Mouse (Mus musculus): ENCODE results near the gene Hsdl1. TPM values are rescaled to one million over a fixed set of nuclear protein-coding genes. Genes with fewer than 3 reads are reported as not detected.

Hsdl1 gene
- polyA plus RNA-seq, 1 experiment, result 11.0 TPM

GRCm38 (mm10) chr8:119591456-119591855 is 16.5 kb upstream of the Hsdl1 start:
- Histone ChIP-seq H3K27me3 (ENCODE audit: control insufficient read depth, insufficient read depth, insufficient read length) (peaks cover 6% of the 10 kb centered on the region), H3K79me3 (ENCODE audit: low read depth) (no peaks in the 10 kb centered on the region), H3K4me3 (ENCODE audit: insufficient read depth, poor library complexity, severe bottlenecking) (no peak overlapping the region), H3K79me2 (ENCODE audit: control insufficient read depth, insufficient read depth) (no peaks in the 10 kb centered on the region), H3K36me3 (ENCODE audit: control insufficient read depth, insufficient read depth) (no peaks in the 10 kb centered on the region), H3ac (ENCODE audit: control insufficient read depth, insufficient read length, low read depth) (no peak overlapping the region)
- no peak for TF ChIP-seq MAX (IDR thresholded peaks at IDR 0.05)
- TF ChIP-seq MYOG (IDR thresholded peaks at IDR 0.05; ENCODE audit: control insufficient read depth, extremely low read depth, insufficient read length), result no peak
- no peak for TF ChIP-seq FOSL1 (IDR thresholded peaks at IDR 0.05; ENCODE audit: insufficient read depth, low read length, poor library complexity, severe bottlenecking)
- TF ChIP-seq CEBPB (IDR thresholded peaks at IDR 0.05; ENCODE audit: low read depth), result no peak
- TF ChIP-seq MYOD1 (IDR thresholded peaks at IDR 0.05; ENCODE audit: control insufficient read depth, insufficient read length, low read depth), result no peak
- TF ChIP-seq USF1 (IDR thresholded peaks at IDR 0.05; ENCODE audit: low read depth), result no peak
- TF ChIP-seq CTCF (IDR thresholded peaks at IDR 0.05; ENCODE audit: control insufficient read depth, insufficient read depth, insufficient read length), result no peak

GRCm38 (mm10) chr8:119590348-119590747 is 15.4 kb upstream of the Hsdl1 start:
- Histone ChIP-seq H3K27me3 (ENCODE audit: control insufficient read depth, insufficient read depth, insufficient read length) (peaks cover 6% of the 10 kb centered on the region), H3K79me3 (ENCODE audit: low read depth) (no peaks in the 10 kb centered on the region), H3ac (ENCODE audit: control insufficient read depth, insufficient read length, low read depth) (no peak overlapping the region), H3K79me2 (ENCODE audit: control insufficient read depth, insufficient read depth) (no peaks in the 10 kb centered on the region), H3K36me3 (ENCODE audit: control insufficient read depth, insufficient read depth) (no peaks in the 10 kb centered on the region), H3K4me3 (ENCODE audit: insufficient read depth, poor library complexity, severe bottlenecking) (no peak overlapping the region)
- no peak for TF ChIP-seq CTCF (IDR thresholded peaks at IDR 0.05; ENCODE audit: control insufficient read depth, insufficient read depth, insufficient read length)
- no peak for TF ChIP-seq CEBPB (IDR thresholded peaks at IDR 0.05; ENCODE audit: low read depth)
- no peak for TF ChIP-seq MYOD1 (IDR thresholded peaks at IDR 0.05; ENCODE audit: control insufficient read depth, insufficient read length, low read depth)
- TF ChIP-seq USF1 (IDR thresholded peaks at IDR 0.05; ENCODE audit: low read depth), result no peak
- no peak for TF ChIP-seq FOSL1 (IDR thresholded peaks at IDR 0.05; ENCODE audit: insufficient read depth, low read length, poor library complexity, severe bottlenecking)
- TF ChIP-seq MYOG (IDR thresholded peaks at IDR 0.05; ENCODE audit: control insufficient read depth, extremely low read depth, insufficient read length), result no peak
- no peak for TF ChIP-seq MAX (IDR thresholded peaks at IDR 0.05)

GRCm38 (mm10) chr8:119588844-119589243 is 13.9 kb upstream of the Hsdl1 start:
- no peaks in the 10 kb centered on the region for H3K36me3 ChIP-seq (ENCODE audit: control insufficient read depth, insufficient read depth)
- TF ChIP-seq CEBPB (IDR thresholded peaks at IDR 0.05; ENCODE audit: low read depth) (no peak), CTCF (IDR thresholded peaks at IDR 0.05; ENCODE audit: control insufficient read depth, insufficient read depth, insufficient read length) (no peak), MYOD1 (IDR thresholded peaks at IDR 0.05; ENCODE audit: control insufficient read depth, insufficient read length, low read depth) (no peak), USF1 (IDR thresholded peaks at IDR 0.05; ENCODE audit: low read depth) (no peak), FOSL1 (IDR thresholded peaks at IDR 0.05; ENCODE audit: insufficient read depth, low read length, poor library complexity, severe bottlenecking) (no peak), MYOG (IDR thresholded peaks at IDR 0.05; ENCODE audit: control insufficient read depth, extremely low read depth, insufficient read length) (no peak), MAX (IDR thresholded peaks at IDR 0.05) (no peak)
- H3K4me3 ChIP-seq (ENCODE audit: insufficient read depth, poor library complexity, severe bottlenecking), result no peak overlapping the region
- no peak overlapping the region for H3ac ChIP-seq (ENCODE audit: control insufficient read depth, insufficient read length, low read depth)
- peaks cover 6% of the 10 kb centered on the region for H3K27me3 ChIP-seq (ENCODE audit: control insufficient read depth, insufficient read depth, insufficient read length)
- H3K79me3 ChIP-seq (ENCODE audit: low read depth), result no peaks in the 10 kb centered on the region
- no peaks in the 10 kb centered on the region for H3K79me2 ChIP-seq (ENCODE audit: control insufficient read depth, insufficient read depth)

GRCm38 (mm10) chr8:119588321-119588720 is 13.3 kb upstream of the Hsdl1 start:
- H3K27me3 ChIP-seq (ENCODE audit: control insufficient read depth, insufficient read depth, insufficient read length), result peaks cover 6% of the 10 kb centered on the region
- H3ac ChIP-seq (ENCODE audit: control insufficient read depth, insufficient read length, low read depth), result no peak overlapping the region
- no peaks in the 10 kb centered on the region for H3K36me3 ChIP-seq (ENCODE audit: control insufficient read depth, insufficient read depth)
- H3K4me3 ChIP-seq (ENCODE audit: insufficient read depth, poor library complexity, severe bottlenecking), result no peak overlapping the region
- no peaks in the 10 kb centered on the region for H3K79me3 ChIP-seq (ENCODE audit: low read depth)
- no peaks in the 10 kb centered on the region for H3K79me2 ChIP-seq (ENCODE audit: control insufficient read depth, insufficient read depth)
- TF ChIP-seq CTCF (IDR thresholded peaks at IDR 0.05; ENCODE audit: control insufficient read depth, insufficient read depth, insufficient read length), result no peak
- no peak for TF ChIP-seq MYOG (IDR thresholded peaks at IDR 0.05; ENCODE audit: control insufficient read depth, extremely low read depth, insufficient read length)
- no peak for TF ChIP-seq USF1 (IDR thresholded peaks at IDR 0.05; ENCODE audit: low read depth)
- no peak for TF ChIP-seq CEBPB (IDR thresholded peaks at IDR 0.05; ENCODE audit: low read depth)
- TF ChIP-seq FOSL1 (IDR thresholded peaks at IDR 0.05; ENCODE audit: insufficient read depth, low read length, poor library complexity, severe bottlenecking), result no peak
- no peak for TF ChIP-seq MAX (IDR thresholded peaks at IDR 0.05)
- no peak for TF ChIP-seq MYOD1 (IDR thresholded peaks at IDR 0.05; ENCODE audit: control insufficient read depth, insufficient read length, low read depth)

GRCm38 (mm10) chr8:119585901-119586300 is 10.9 kb upstream of the Hsdl1 start:
- Histone ChIP-seq H3K27me3 (ENCODE audit: control insufficient read depth, insufficient read depth, insufficient read length) (peaks cover 23% of the 10 kb centered on the region), H3K36me3 (ENCODE audit: control insufficient read depth, insufficient read depth) (no peaks in the 10 kb centered on the region), H3K79me3 (ENCODE audit: low read depth) (no peaks in the 10 kb centered on the region), H3K79me2 (ENCODE audit: control insufficient read depth, insufficient read depth) (no peaks in the 10 kb centered on the region), H3K4me3 (ENCODE audit: insufficient read depth, poor library complexity, severe bottlenecking) (no peak overlapping the region), H3ac (ENCODE audit: control insufficient read depth, insufficient read length, low read depth) (no peak overlapping the region)
- TF ChIP-seq CTCF (IDR thresholded peaks at IDR 0.05; ENCODE audit: control insufficient read depth, insufficient read depth, insufficient read length), result no peak
- no peak for TF ChIP-seq MAX (IDR thresholded peaks at IDR 0.05)
- TF ChIP-seq USF1 (IDR thresholded peaks at IDR 0.05; ENCODE audit: low read depth), result no peak
- no peak for TF ChIP-seq MYOG (IDR thresholded peaks at IDR 0.05; ENCODE audit: control insufficient read depth, extremely low read depth, insufficient read length)
- TF ChIP-seq FOSL1 (IDR thresholded peaks at IDR 0.05; ENCODE audit: insufficient read depth, low read length, poor library complexity, severe bottlenecking), result no peak
- no peak for TF ChIP-seq MYOD1 (IDR thresholded peaks at IDR 0.05; ENCODE audit: control insufficient read depth, insufficient read length, low read depth)
- TF ChIP-seq CEBPB (IDR thresholded peaks at IDR 0.05; ENCODE audit: low read depth), result no peak
